Mouse (Mus musculus) olfactory bulb, adult 2 months (tissue): ENCODE data around the gene Lrrc75b.

Experiments
- CTCF ChIP-seq: fragments of 200-500 bp; IDR thresholded peaks from 2 replicates; pipeline ENCODE4 v1.5.1; 2012; ENCODE audit warnings: low read depth, mild to moderate bottlenecking, low read length, moderate library complexity; ENCODE audit not compliant: insufficient read depth
- POLR2A ChIP-seq: fragments of 200-500 bp; IDR thresholded peaks from 2 replicates; pipeline ENCODE4 v1.6.1; 2012; ENCODE audit warnings: mild to moderate bottlenecking, low read depth, low read length, moderate library complexity; ENCODE audit not compliant: insufficient read depth

- no peak for TF ChIP-seq CTCF
- no peak for TF ChIP-seq POLR2A
Measured at GRCm38 (mm10) chr10:75503692-75504091, 56.4 kb downstream of the Lrrc75b start.
